Mouse (Mus musculus) left cerebral cortex, postnatal 10 days (tissue): ENCODE results near the gene Cldn24. TPM values are rescaled to one million over a fixed set of nuclear protein-coding genes. Genes with fewer than 3 reads are reported as not detected.

ENCODE experiments used
- DNase-seq, 2 experiments: peaks; one replicate each; pipeline ENCODE4 v3.0.0; 2021 to 2022; ENCODE audit warnings: low spot score in 2 of 2, mixed read lengths in 1 of 2; ENCODE audit errors: extremely low spot score in 1 of 2
- intact Hi-C: fragments of 180-260 bp; cut with DNase I; formaldehyde crosslinking; loops from one replicate; pipeline ENCODE4 v1.15.1; 2025
- total RNA-seq, 2 experiments: library from RNA; stranded (reverse); gene quantifications; 2 replicates each; pipeline ENCODE4 v1.2.3; 2021

The Cldn24 gene
- total RNA-seq = not detected

DNA sequence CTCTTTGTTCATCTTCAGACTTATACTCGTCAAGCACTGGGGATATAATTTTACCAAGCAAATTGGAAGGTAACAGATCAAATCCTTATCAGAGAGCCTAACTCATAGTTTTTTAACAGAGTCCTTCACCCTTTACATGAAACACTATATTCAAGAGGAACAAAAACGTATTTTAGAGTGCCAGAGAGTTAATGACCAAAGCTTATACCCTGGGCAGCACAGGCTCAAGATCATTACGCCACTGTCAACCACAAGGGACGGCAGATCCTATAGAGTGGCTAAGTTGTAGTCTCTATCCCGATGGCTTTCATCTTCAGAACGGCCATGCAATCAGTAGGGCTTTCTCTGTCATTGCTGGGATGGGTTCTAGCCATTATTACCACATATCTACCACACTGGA is at the start of gene Cldn24:
Gene Cldn24, plus strand, starts transcription at position 301 of the 400 bp plus-strand sequence.
- peak in 1 of 2 experiments; percentile 2 for DNase-seq
- intact Hi-C loops = loop anchor here (5.0 kb wide), 1 partner anchor 35 kb away; no protein-coding TSS in a partner anchor

DNA sequence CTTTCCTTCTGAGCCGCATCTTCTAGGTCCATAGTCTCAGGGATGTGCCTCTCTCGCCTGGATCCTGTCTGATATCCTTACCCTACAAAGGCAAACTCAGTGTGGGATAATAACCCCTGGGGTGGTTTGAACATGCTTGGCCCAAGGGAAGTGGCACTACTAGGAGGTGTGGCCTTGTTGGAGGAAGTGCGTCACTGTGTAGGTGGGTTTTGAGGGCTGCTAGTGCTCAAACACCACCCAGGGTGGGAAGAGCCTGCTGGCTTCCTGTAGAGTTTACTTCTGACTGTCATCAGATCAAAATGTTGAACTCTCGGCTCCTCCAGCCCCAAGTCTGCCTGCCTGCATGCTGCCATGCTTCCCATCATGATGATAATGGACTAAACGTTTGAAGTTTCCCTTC is 49.0 kb upstream of the Cldn24 start:
- intact Hi-C loops = no loop called here
- no peak for DNase-seq

DNA sequence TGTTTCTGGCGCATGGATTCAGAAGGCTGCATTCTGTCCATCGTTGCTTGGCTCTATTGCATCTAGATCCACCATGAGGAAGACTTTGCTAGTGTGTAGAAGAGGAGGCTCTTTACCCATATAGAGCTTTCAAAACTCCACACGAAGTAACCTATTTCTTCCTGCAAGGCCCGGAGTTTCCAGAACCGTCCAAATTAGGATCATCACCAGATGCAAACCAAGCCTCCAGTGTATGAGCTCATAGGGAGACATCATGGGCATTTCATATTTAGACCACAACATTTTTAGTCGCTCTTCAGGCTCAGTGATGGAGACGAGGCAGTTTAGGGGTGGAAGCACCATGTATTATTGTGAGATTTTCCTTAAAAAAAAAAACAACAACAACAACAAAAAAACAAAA is 44.5 kb upstream of the Cldn24 start:
- no peak for DNase-seq

DNA sequence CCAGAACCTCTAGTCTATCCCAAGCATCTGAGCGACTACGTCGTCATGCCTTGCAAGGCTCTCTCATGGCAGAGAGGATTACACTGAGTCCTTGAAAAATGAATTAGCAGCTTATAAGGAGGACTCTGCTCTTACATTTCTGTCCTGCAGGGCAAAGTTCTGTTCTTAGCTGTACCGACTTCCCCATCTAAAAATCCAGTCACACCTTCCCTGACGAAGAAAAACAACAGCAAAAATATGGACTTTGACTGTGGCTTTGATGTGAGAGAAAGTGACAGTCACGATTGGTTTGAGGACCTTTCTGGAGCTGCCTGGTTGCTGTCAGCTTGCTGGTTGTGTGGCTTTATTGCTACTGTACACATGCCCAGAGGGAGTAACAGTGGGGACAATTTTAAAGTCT is 42.4 kb upstream of the Cldn24 start:
- intact Hi-C loops = no loop called here
- no peak for DNase-seq

More for the DNA sequence above, 44.5 kb upstream of the Cldn24 start:
- intact Hi-C loops = no loop called here

DNA sequence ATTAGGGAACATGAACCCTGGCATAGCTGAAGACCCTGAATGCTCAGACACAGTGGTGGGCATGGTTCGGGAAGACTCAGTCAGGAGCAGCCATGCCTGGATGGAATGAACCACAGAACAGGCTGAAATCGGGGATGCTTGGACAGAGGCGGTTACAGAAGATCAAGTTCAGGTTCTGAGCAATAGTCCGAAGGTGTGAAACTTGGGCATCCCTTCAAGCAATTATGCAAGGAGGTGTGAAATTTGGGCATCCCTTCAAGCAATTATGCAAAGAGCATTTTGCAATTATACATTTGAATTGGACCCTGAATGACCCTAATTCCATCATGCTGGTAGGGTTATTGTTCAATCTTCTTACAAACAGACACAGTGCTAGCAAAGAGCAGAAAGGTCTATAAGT is 40.1 kb upstream of the Cldn24 start:
- DNase-seq = no peak
- intact Hi-C loops = no loop called here

DNA sequence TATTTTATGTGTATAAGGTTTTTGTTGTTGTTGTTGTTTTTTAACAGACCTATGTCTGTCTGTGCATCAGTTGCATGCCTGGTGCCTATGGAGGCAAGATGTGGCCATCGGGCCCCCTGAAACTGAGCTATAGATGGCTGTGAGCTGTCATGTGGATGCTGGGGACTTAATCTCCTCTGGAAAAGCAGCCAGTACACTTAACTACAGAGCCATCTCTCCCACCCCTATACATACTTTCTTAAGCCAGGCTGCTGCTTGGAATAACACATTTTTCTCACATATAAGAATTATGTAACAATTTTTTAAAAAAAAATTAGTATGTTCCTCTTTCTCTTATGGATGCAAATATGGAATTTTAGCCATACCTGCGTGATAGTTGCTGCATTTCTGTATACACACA is 38.4 kb upstream of the Cldn24 start:
- DNase-seq = no peak
- intact Hi-C loops = no loop called here

DNA sequence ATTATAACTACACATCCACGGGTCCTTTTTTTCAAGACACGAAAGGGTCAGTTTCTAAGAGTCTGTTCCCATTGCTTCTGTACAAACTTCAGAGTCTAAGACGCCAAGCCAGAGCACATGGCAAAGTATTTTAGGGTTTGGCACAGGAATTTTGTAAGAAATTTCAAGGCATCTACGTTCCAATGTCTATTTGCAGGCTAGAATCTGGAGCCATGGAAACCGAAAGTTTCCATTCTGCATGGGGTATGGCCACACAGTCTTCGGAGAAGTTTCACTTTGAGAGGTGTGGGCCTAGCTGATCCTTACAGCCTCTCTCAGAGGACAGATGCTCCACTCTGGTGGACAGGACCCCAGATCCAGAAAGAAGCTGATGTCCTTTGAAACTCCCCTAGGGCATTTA is 38.0 kb upstream of the Cldn24 start:
- intact Hi-C loops = no loop called here
- peak in 1 of 2 experiments; percentile 69 for DNase-seq

DNA sequence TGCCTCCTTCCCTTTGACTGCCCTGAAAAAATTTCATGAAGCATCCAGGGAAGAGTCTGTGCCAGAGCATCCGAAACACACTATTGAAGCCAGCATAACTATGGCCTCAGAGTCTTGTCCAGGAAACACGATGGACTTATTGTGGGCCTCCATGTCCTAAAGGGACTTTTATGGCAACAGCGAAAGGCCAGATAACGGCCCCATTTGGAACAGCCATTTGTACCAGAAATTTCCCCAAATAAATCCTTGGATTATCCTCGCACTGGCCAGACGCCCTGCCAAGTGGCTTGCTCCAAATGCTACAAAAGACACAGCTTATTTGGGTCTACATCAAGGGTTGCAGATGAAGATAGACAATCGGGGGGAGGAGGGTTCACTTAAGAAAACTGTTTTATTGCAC is 37.5 kb upstream of the Cldn24 start:
- DNase-seq = no peak
- intact Hi-C loops = no loop called here

DNA sequence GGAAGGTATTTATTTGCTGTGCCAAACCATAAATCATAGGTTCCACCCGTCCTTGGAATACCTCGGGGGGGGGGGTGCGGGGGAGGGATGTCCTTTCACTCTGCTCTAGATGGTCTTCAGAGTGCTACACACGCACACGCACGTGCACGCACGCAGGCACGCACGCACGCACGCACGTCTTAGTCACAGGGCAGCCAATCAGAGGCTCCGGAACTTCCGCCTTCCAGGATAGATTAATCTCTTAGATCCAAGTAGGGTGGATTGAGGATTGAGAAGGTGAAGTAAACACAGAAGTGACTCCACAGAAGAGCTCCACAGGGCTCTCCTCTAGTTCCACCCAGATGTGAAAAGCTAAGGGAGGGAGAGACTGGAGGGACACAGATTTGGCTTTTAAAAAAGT is 35.6 kb upstream of the Cldn24 start:
- intact Hi-C loops = loop anchor here (5.0 kb wide), 1 partner anchor 36 kb away; the partner anchor contains the start of genes Cldn22 and Cldn24
- no peak for DNase-seq

DNA sequence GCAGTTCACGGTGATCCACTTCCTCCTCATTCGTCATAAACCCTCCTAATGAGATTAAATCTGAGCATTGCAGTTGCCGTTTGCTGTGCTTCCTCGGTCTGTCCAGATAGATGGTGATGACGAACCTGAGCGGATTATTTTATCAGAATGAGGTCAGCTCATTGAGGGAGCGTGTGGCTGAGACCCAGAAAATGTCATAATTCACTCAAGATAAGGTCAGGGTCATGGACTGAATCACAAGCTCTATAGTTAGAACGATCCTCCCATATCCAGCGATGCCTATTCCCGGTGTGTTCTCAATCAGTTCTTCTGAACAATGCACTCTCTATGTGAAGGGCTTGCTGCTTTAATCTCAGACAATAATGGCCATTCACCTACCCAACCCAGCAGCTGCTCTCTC is 34.2 kb upstream of the Cldn24 start:
- DNase-seq = no peak
- intact Hi-C loops = loop anchor here (5.0 kb wide), 1 partner anchor 35 kb away; the partner anchor contains the start of genes Cldn22 and Cldn24

DNA sequence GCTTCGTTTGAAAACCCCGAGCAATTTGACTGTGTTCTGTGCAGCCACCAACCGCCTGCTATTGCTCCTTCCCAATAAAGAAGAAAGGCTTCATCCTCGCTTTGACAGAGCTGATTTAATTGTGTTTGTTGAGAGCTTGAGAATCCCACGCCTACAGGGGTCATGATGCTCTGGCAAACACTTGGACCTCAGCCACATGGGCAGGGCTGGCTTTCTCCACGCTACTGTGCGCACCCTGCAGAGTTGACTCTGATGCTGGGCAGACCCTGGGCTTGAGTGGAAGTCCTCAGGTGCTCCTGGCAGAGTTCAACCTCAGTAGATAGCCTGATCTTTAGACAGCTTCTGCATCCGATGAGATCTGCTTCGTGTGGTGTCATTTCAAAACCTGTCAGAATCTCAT is 30.0 kb upstream of the Cldn24 start:
- intact Hi-C loops = no loop called here
- no peak for DNase-seq

DNA sequence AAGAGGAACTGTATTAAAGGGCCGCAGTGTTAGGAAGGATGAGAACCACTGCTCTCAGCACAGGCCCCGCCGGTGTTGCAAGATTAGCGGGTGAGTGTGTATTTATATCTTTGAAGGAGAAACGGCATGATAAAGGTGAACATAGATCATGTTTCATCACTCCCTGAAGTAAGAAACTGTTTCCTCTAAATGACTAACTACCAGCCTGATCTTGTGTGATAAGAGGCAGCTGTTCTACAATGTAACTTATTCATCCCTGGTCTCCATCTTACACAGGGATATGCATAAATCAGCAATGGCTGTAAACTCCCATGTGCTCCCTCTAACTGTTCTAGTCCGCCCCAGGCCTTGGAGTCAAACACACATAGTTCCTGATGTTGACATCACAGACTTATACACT is 22.5 kb upstream of the Cldn24 start:
- DNase-seq = no peak
- intact Hi-C loops = no loop called here

DNA sequence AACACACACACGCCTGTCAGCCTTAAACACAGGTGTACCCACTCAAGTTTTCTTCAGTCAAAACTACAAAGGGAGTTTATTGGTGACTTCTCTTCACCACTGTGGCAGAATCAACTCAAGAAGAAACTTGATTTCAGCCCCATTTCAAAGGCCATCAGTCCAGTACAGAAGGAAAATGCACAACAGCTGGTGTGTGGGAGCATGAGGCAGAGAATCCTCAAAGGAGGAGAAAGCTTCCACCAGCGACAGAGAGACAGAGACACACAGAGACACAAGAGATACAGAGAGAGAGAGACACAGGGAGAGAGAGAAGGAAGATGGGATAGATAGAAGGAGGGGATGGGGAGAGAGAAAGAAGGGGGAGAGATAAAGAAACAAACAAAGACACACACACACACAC is 19.6 kb upstream of the Cldn24 start:
- intact Hi-C loops = no loop called here
- DNase-seq = no peak

DNA sequence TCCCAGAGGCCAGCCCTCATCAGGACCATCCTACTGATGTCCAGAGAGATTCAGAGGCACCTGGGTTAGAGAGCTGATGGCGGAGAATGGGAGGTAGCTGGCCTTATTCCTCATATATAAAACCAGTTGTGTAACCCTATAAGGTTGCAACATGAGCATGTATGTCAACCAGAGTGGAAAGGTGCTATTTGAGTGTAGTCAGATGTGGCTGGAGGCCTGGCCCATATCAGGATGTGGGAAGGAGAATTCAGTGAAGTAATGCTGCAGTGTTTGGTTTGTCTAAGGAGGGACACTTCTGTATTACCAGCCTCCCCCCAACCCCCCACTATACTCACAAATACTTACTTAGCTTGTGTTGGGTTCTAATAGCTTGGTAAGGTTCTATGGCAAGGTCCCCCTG is 17.7 kb upstream of the Cldn24 start:
- intact Hi-C loops = no loop called here
- no peak for DNase-seq

DNA sequence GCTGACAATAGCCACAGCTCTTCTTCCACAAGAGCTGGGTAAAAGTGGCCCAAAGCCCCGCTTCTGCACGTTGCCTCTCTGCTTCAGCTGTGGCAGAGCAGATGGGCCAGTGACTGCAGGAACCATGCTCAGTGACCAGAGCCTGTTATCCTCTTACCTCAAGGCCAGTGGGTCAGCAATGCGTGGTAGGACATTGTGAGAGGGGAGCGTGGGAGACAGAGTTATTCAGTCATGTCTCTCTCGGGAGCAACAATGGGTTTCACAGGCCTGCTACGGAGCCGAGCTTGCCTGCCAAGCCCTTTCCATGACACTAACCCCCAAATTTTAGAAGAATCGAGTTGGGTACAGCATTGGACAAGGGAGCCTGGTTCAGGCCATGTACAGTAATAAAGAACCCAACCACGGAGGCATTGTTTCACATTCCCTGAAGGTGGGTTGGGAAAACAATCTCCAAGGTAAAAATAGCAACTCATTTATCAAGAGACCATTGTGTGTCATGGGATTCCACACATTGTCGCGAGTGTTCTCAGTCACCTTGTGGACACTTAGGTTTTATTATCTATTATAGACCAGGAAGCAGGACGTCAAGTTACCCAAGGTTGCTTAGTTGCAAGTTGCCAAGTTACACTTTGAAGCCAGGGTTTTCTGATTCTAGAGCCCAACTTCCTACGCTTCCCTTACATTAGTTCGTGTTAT is 11.8 kb upstream of the Cldn24 start:
- intact Hi-C loops = no loop called here

DNA sequence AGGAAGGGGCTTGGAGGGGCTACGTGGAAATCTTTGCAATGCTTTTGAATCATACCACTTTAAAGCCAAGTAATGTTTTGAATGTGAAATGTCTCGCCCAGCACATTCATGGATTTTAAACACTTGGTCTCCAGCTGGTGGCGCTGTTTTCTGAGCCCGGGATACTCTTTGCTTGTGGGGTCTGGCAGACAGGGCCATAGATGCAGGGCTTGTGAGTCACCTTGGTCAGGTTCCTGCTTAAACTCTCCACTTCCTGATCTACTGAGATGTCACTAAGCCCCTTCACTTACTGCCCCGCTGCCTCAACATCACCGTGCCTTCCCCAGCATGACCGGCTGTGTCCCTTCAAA is 11.3 kb upstream of the Cldn24 start:
- intact Hi-C loops = no loop called here
- no peak for DNase-seq

More for the DNA sequence above, 11.8 kb upstream of the Cldn24 start:
- DNase-seq = no peak

DNA sequence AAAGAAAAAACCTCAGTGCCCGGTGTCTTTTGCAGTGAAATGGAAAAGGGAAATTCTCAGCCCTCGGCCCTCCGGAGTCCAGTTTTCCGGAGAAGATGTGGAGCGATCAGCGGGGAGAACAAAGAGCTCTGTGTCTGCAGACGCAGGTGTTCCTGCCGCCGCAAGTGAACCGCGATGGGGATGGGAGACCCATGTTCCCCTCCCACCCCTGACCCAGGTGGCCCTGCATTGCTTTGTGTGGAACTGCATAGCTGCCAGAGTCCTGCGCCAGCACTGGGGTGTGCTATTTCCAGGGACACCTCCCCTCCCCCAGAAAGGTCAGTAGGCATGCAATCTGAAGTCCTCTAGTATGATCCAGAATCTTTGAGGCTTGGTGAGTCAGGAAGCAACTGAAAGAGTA is 10.7 kb upstream of the Cldn24 start:
- intact Hi-C loops = no loop called here
- DNase-seq = no peak

DNA sequence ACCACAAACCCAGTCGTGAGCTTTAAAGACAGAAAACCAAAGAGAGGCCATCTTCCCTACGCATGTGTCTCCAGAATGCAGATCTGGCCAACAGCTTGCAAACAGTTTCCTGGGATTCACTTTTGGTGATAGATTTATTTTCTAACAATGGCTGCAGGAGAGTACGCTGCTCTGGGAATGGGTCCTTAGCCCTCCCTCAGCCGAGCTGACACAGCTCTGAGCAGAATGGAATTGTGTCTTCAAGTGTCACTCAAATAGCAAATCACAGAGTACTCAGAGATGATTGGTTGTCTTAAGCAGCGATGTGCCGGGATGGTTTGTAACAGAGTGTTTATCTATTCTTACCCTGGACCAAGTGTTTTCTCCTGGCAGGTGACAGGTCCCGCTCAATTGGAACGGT is 2.9 kb upstream of the Cldn24 start:
- intact Hi-C loops = no loop called here
- no peak for DNase-seq

DNA sequence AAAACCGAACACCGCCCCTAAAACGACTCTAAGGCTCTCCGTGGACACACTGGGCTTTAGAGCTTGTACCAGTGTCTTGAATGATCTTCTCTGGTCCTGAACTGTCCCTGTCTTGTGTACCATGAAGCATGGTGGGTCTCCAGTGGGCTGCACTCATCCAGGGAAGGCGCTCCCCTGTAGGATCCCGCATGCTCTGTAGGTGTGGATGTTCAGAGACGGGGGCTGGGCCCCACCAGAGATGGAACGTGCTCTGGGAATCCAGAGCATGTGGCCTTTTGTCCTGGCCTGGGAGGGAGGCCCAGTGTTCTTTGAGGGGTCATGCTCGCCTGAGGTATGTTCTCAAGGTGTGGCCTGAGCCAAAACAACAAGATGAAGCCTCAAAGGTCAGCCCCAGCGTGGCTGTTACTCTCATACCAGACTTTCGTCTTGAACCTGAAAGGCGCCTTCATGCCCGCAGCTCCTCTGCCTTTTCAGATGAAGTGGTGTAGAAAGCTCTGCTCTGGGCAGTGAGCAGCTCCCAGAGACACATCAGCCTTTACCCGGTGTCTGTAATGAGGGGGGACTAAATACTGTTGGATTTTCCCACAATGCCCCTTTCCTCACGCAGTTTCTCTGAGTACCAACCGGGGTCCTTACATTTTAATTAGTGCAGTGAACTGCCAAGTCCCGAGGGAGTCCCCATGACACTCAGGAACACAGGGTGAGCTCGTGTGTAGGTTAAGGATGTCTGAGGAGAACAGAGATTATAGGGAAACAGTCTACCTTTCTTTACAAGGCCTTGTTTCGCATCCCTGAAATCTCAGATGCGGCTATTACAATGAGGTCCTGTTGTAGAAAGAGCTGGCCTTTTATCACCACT is 800 bp upstream of the Cldn24 start:
- DNase-seq = peak in 1 of 2 experiments; percentile 7
- intact Hi-C loops = loop anchor here (5.0 kb wide), 1 partner anchor 34 kb away; no protein-coding TSS in a partner anchor

DNA sequence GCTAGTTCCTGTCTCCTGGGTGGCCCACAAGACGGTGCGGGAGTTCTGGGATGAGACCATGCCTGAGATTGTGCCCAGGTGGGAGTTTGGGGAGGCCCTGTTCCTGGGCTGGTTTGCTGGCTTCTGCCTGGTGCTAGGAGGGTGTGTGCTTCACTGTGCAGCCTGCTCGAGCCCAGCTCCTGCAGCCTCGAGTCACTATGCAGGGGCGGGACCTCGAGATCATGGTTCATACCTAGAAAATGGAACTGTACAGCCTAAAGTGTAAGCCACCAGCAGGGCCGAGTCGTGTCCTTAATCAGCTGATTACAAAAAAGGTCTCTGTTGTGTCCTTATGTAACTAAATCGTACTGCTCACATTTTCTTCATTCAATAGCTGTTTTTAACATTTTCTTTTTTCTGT is 598 bp downstream of the Cldn24 start:
- peak in 1 of 2 experiments; percentile 15 for DNase-seq
- intact Hi-C loops = loop anchor here (5.0 kb wide), 1 partner anchor 35 kb away; no protein-coding TSS in a partner anchor
